Mouse (Mus musculus): ENCODE measurements around the gene Olfr399. TPM values are rescaled to one million over a fixed set of nuclear protein-coding genes. Genes with fewer than 3 reads are reported as not detected.

Olfr399 gene
- not detected in 2 replicates for total RNA-seq (2014; rRNA removed)
- not detected in 2 replicates for polyA plus RNA-seq (2012; rRNA removed)

DNA sequence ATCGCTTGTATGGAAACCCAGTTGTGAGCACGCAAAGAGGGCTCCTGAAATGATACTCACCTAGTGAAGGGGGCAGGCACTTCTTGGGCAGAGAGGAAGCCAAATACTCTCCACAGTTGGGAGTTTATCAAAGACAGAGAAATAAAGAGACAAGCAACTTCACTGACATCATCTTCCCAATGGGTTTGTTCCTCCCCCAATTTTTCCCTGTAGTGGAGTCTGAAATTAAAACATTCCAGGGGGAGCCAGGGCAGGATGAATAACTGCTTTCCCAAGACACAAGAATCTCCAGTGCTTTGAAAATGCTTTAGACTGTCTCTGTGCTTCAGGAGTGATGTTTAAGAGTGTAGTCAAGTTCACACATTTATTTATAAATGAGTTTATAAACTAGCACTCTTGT is at the start of gene Olfr399, which contains the start of gene Olfr139:
TSS of gene Olfr399 (minus strand) at position 165 of the 400 bp plus-strand sequence.
TSS of gene Olfr139 (minus strand) at position 101 of the 400 bp plus-strand sequence.
- 72% methylated on average over 2 of the region's 2 CpGs for WGBS

DNA sequence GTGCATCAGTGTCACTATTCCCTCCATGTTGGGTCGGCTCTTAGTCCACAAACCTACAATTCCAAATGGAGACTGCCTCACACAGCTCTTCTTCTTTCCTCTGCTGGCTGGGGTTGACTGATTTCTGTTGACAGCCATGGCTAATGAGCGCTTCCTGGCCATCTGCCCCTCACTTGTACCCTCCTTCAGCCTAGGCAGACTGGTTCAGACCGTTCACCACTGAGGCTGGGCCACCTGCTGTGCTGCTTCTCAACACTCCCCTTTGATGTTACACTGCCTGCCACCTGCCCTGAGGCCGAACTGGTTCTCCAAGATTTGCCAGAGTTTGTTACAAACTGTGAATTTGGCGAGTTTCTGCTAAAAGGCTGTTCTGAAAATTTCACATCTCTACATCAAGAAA is 48.7 kb upstream of the Olfr399 start:
- Histone ChIP-seq H3K27ac (replicated peaks; ENCODE audit: insufficient read depth, low read depth, low read length) (no peak overlapping the region), H3K4me1 (ENCODE audit: control insufficient read depth, insufficient read depth, low read length) (no peaks in the 10 kb centered on the region), H3K79me2 (ENCODE audit: control insufficient read depth, insufficient read depth, low read length) (no peaks in the 10 kb centered on the region), H3K27me3 (ENCODE audit: control insufficient read depth, insufficient read depth, low read length) (no peaks in the 10 kb centered on the region), H3K36me3 (ENCODE audit: control insufficient read depth, insufficient read depth, low read length) (no peaks in the 10 kb centered on the region), H3K4me3 (ENCODE audit: insufficient read depth, low read depth, low read length) (no peak overlapping the region), H3K9ac (ENCODE audit: low read depth, low read length) (no peak overlapping the region)
- no peak for DNase-seq (ENCODE audit: extremely low read depth, low read depth, low spot score)
- no peak for TF ChIP-seq POLR2A (IDR thresholded peaks at IDR 0.05; ENCODE audit: extremely low read depth, insufficient read depth, low read length)
- no peak for TF ChIP-seq CTCF (IDR thresholded peaks at IDR 0.05; ENCODE audit: low read depth, low read length)
- WGBS, result 29% methylated on average over 5 of the region's 5 CpGs

More for the DNA sequence above, at the start of gene Olfr399, which contains the start of gene Olfr139:
- no peak within 1 kb of the TSS for H3K9ac ChIP-seq (ENCODE audit: low read depth, low read length)
- H3K27me3 ChIP-seq (ENCODE audit: control insufficient read depth, insufficient read depth, low read length), result no peaks in the 10 kb centered on the region
- no peaks in the 10 kb centered on the region for H3K4me1 ChIP-seq (ENCODE audit: control insufficient read depth, insufficient read depth, low read length)
- no peaks in the 10 kb centered on the region for H3K36me3 ChIP-seq (ENCODE audit: control insufficient read depth, insufficient read depth, low read length)
- DNase-seq (ENCODE audit: extremely low read depth, low read depth, low spot score), result no peak
- no peak within 1 kb of the TSS for H3K4me3 ChIP-seq (ENCODE audit: insufficient read depth, low read depth, low read length)
- no peak within 1 kb of the TSS for H3K27ac ChIP-seq (replicated peaks; ENCODE audit: insufficient read depth, low read depth, low read length)
- no peak for TF ChIP-seq POLR2A (IDR thresholded peaks at IDR 0.05; ENCODE audit: extremely low read depth, insufficient read depth, low read length)
- no peak for TF ChIP-seq CTCF (IDR thresholded peaks at IDR 0.05; ENCODE audit: low read depth, low read length)
- H3K79me2 ChIP-seq (ENCODE audit: control insufficient read depth, insufficient read depth, low read length), result no peaks in the 10 kb centered on the region

DNA sequence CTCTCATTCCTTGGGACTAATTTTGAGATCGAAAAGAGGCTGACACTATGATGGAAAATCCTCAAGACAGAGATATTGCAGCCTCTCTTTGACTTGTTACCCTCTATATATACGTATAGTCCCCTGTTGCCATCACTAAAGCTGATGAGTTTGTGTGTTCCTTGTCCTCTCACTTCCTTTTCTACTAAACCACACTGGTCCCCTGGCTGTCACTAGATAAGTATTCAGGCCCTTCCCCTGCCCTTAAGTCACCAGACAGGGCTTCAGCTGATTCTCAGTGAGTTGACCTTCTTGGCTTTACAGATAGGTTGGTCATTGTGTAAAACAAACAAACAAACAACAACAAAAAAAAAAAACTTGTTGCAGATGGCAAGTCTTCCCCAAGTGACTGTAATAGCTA is 45.1 kb upstream of the Olfr399 start:
- Histone ChIP-seq H3K27me3 (ENCODE audit: control insufficient read depth, insufficient read depth, low read length) (no peaks in the 10 kb centered on the region; the same call in 1 of the 2 replicates), H3K27ac (replicated peaks; ENCODE audit: insufficient read depth, low read depth, low read length) (no peak overlapping the region), H3K4me1 (ENCODE audit: control insufficient read depth, insufficient read depth, low read length) (no peaks in the 10 kb centered on the region), H3K4me3 (ENCODE audit: insufficient read depth, low read depth, low read length) (no peak overlapping the region), H3K36me3 (ENCODE audit: control insufficient read depth, insufficient read depth, low read length) (no peaks in the 10 kb centered on the region), H3K9ac (ENCODE audit: low read depth, low read length) (no peak overlapping the region), H3K79me2 (ENCODE audit: control insufficient read depth, insufficient read depth, low read length) (no peaks in the 10 kb centered on the region)
- DNase-seq (ENCODE audit: extremely low read depth, low read depth, low spot score), result no peak
- 50% methylated on average over 2 of the region's 2 CpGs for WGBS
- TF ChIP-seq POLR2A (IDR thresholded peaks at IDR 0.05; ENCODE audit: extremely low read depth, insufficient read depth, low read length) (no peak), CTCF (IDR thresholded peaks at IDR 0.05; ENCODE audit: low read depth, low read length) (no peak)

DNA sequence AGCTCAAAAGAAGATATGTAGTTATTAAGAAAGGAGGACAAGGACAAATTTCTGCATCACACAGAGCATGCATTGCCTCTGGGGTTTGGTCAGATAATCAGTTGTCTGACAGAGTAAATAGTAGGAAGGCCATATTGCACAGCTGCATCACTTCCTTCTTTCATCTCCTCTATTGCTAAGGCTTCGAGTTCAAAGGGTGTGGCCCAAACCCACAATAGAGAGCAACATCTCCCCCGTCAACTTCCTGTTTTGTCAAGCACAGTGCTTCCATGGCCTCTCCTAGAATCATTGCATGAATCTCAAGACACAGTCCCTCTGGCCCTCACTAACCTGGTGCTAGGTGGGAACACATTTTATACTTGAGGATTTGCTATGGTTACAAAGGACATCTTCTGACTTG is 44.3 kb upstream of the Olfr399 start:
- Histone ChIP-seq H3K4me3 (ENCODE audit: insufficient read depth, low read depth, low read length) (no peak overlapping the region), H3K79me2 (ENCODE audit: control insufficient read depth, insufficient read depth, low read length) (no peaks in the 10 kb centered on the region), H3K9ac (ENCODE audit: low read depth, low read length) (no peak overlapping the region), H3K27ac (replicated peaks; ENCODE audit: insufficient read depth, low read depth, low read length) (no peak overlapping the region), H3K27me3 (ENCODE audit: control insufficient read depth, insufficient read depth, low read length) (no peaks in the 10 kb centered on the region; the same call in 1 of the 2 replicates), H3K36me3 (ENCODE audit: control insufficient read depth, insufficient read depth, low read length) (no peaks in the 10 kb centered on the region), H3K4me1 (ENCODE audit: control insufficient read depth, insufficient read depth, low read length) (no peaks in the 10 kb centered on the region)
- 68% methylated on average over 2 of the region's 2 CpGs for WGBS
- no peak for DNase-seq (ENCODE audit: extremely low read depth, low read depth, low spot score)
- TF ChIP-seq POLR2A (IDR thresholded peaks at IDR 0.05; ENCODE audit: extremely low read depth, insufficient read depth, low read length) (no peak), CTCF (IDR thresholded peaks at IDR 0.05; ENCODE audit: low read depth, low read length) (no peak)

DNA sequence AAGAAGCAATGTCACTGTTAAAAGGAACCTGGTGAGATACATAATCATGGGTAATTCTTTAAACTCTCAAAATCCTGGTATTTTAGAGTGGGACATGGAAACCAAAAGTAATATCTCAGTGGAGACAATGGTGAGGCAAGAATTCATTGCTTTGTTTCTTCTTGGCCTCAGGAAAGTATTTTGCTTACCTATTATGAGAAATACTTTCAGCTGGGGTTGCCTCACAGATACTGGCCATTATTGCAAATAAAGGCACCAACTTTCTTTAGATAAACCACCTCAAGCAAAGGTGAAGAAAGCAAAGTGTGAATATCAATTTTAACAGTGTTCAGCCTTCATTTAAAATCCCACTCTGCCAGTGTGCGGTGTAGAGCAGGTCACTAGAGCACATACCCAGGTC is 13.2 kb upstream of the Olfr399 start, which contains the start of gene Zfp616:
TSS of gene Zfp616 (plus strand) at position 301 of the 400 bp plus-strand sequence.
- Histone ChIP-seq H3K9ac (ENCODE audit: low read depth, low read length) (no peak within 1 kb of the TSS), H3K27ac (replicated peaks; ENCODE audit: insufficient read depth, low read depth, low read length) (no peak within 1 kb of the TSS), H3K27me3 (ENCODE audit: control insufficient read depth, insufficient read depth, low read length) (no peaks in the 10 kb centered on the region), H3K79me2 (ENCODE audit: control insufficient read depth, insufficient read depth, low read length) (no peaks in the 10 kb centered on the region), H3K4me1 (ENCODE audit: control insufficient read depth, insufficient read depth, low read length) (no peaks in the 10 kb centered on the region), H3K36me3 (ENCODE audit: control insufficient read depth, insufficient read depth, low read length) (no peaks in the 10 kb centered on the region), H3K4me3 (ENCODE audit: insufficient read depth, low read depth, low read length) (no peak within 1 kb of the TSS)
- WGBS, result 81% methylated on average over 1 of the region's 1 CpGs
- no peak for DNase-seq (ENCODE audit: extremely low read depth, low read depth, low spot score)
- TF ChIP-seq POLR2A (IDR thresholded peaks at IDR 0.05; ENCODE audit: extremely low read depth, insufficient read depth, low read length) (no peak), CTCF (IDR thresholded peaks at IDR 0.05; ENCODE audit: low read depth, low read length) (no peak)

DNA sequence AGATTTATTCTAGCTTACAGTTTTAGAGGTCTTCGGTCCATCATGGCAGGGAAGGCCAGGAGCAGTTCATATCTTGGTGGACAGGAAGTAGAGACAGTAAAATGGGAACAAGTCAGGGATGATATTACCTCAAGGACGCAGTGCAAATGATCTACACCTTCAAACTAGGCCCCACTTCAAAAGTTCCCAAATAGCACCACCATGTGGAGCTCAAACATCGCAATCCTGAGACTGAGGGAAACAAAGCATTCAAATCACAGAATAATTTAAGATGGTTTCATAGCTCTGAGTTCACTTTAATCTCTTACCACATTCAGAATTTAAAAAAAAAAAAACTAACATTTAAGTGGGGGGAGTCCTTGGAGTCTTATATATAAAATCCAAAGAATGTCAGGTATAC is 5.1 kb downstream of the Olfr399 start:
- DNase-seq (ENCODE audit: extremely low read depth, low read depth, low spot score), result no peak
- Histone ChIP-seq H3K27ac (replicated peaks; ENCODE audit: insufficient read depth, low read depth, low read length) (no peak overlapping the region), H3K9ac (ENCODE audit: low read depth, low read length) (no peak overlapping the region), H3K4me3 (ENCODE audit: insufficient read depth, low read depth, low read length) (no peak overlapping the region), H3K79me2 (ENCODE audit: control insufficient read depth, insufficient read depth, low read length) (no peaks in the 10 kb centered on the region), H3K27me3 (ENCODE audit: control insufficient read depth, insufficient read depth, low read length) (no peaks in the 10 kb centered on the region), H3K36me3 (ENCODE audit: control insufficient read depth, insufficient read depth, low read length) (no peaks in the 10 kb centered on the region), H3K4me1 (ENCODE audit: control insufficient read depth, insufficient read depth, low read length) (no peaks in the 10 kb centered on the region)
- TF ChIP-seq POLR2A (IDR thresholded peaks at IDR 0.05; ENCODE audit: extremely low read depth, insufficient read depth, low read length), result no peak
- no peak for TF ChIP-seq CTCF (IDR thresholded peaks at IDR 0.05; ENCODE audit: low read depth, low read length)
- WGBS, result 55% methylated on average over 3 of the region's 3 CpGs

Other genes with a start within 250 kb of the Olfr399 start
- gene Olfr392, start 239.6 kb downstream of the Olfr399 start, total RNA-seq (2014; rRNA removed), result not detected in 2 replicates
- not detected in 2 replicates for gene Olfr392, start 239.6 kb downstream of the Olfr399 start, polyA plus RNA-seq (2012; rRNA removed)
- gene Olfr393, start 205.2 kb downstream of the Olfr399 start, total RNA-seq (2014; rRNA removed), result not detected in 2 replicates
- gene Olfr393, start 205.2 kb downstream of the Olfr399 start, polyA plus RNA-seq (2012; rRNA removed), result not detected in 2 replicates
- not detected in 2 replicates for gene Olfr394, start 165.8 kb downstream of the Olfr399 start, total RNA-seq (2014; rRNA removed)
- gene Olfr394, start 165.8 kb downstream of the Olfr399 start, polyA plus RNA-seq (2012; rRNA removed), result not detected in 2 replicates
- gene Olfr395, start 147.3 kb downstream of the Olfr399 start, total RNA-seq (2014; rRNA removed), result not detected in 2 replicates
- gene Olfr395, start 147.3 kb downstream of the Olfr399 start, polyA plus RNA-seq (2012; rRNA removed), result not detected in 2 replicates
- gene Olfr23, start 119.9 kb downstream of the Olfr399 start, total RNA-seq (2014; rRNA removed), result not detected in 2 replicates
- gene Olfr23, start 119.9 kb downstream of the Olfr399 start, polyA plus RNA-seq (2012; rRNA removed), result not detected in 2 replicates
- not detected in 2 replicates for gene Olfr397, start 95.8 kb downstream of the Olfr399 start, total RNA-seq (2014; rRNA removed)
- gene Olfr397, start 95.8 kb downstream of the Olfr399 start, polyA plus RNA-seq (2012; rRNA removed), result not detected in 2 replicates
- gene Olfr398, start 66.2 kb downstream of the Olfr399 start, total RNA-seq (2014; rRNA removed), result not detected in 2 replicates
- gene Olfr398, start 66.2 kb downstream of the Olfr399 start, polyA plus RNA-seq (2012; rRNA removed), result not detected in 2 replicates
- not detected in 2 replicates for gene Olfr139, start 64 bp downstream of the Olfr399 start, total RNA-seq (2014; rRNA removed)
- gene Olfr139, start 64 bp downstream of the Olfr399 start, polyA plus RNA-seq (2012; rRNA removed), result not detected in 2 replicates
- not detected in 2 replicates for gene Zfp616, start 13.3 kb upstream of the Olfr399 start, total RNA-seq (2014; rRNA removed)
- not detected in 2 replicates for gene Zfp616, start 13.3 kb upstream of the Olfr399 start, polyA plus RNA-seq (2012; rRNA removed)
- not detected in 2 replicates for gene Olfr401, start 57.1 kb upstream of the Olfr399 start, total RNA-seq (2014; rRNA removed)
- not detected in 2 replicates for gene Olfr401, start 57.1 kb upstream of the Olfr399 start, polyA plus RNA-seq (2012; rRNA removed)
- gene Olfr402, start 96.9 kb upstream of the Olfr399 start, total RNA-seq (2014; rRNA removed), result not detected in 2 replicates
- gene Olfr402, start 96.9 kb upstream of the Olfr399 start, polyA plus RNA-seq (2012; rRNA removed), result not detected in 2 replicates
- not detected in 2 replicates for gene Olfr403, start 129.6 kb upstream of the Olfr399 start, total RNA-seq (2014; rRNA removed)
- gene Olfr403, start 129.6 kb upstream of the Olfr399 start, polyA plus RNA-seq (2012; rRNA removed), result not detected in 2 replicates
- not detected in 2 replicates for gene Olfr43, start 154.8 kb upstream of the Olfr399 start, total RNA-seq (2014; rRNA removed)
- gene Olfr43, start 154.8 kb upstream of the Olfr399 start, polyA plus RNA-seq (2012; rRNA removed), result not detected in 2 replicates
- gene Olfr406, start 203.2 kb upstream of the Olfr399 start, total RNA-seq (2014; rRNA removed), result not detected in 2 replicates
- gene Olfr406, start 203.2 kb upstream of the Olfr399 start, polyA plus RNA-seq (2012; rRNA removed), result not detected in 2 replicates
- not detected in 2 replicates for gene Olfr59, start 227.1 kb upstream of the Olfr399 start, total RNA-seq (2014; rRNA removed)
- gene Olfr59, start 227.1 kb upstream of the Olfr399 start, polyA plus RNA-seq (2012; rRNA removed), result not detected in 2 replicates